Mouse (Mus musculus): ENCODE data around the gene Clec3b.

The Clec3b gene

GRCm38 (mm10) chr9:123150241-123151020, at the start of gene Clec3b:
Gene Clec3b (plus strand): TSS chr9:123150946.
- no peak for DNase-seq

DNA sequence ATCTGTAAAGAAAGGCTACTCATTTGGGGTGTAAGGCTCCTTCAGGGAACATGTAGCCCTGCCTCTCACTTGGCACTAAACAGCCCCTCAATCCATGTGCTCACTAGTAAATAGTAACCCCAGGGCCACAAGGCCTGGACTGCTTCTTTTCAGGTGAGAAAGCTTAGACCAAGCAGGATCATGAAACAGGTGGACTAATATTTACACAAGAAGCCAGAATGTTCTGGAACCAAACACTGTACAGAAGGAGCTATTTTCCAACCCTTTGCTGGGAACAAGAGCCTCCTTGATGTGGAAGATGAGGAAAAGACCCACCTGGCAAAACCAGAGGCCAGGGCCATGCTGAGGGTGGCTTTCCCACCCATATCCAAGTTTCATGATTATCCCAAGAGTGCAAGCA, 47.3 kb upstream of the Clec3b start:
- no peak for DNase-seq

GRCm38 (mm10) chr9:123104362-123104761, 46.4 kb upstream of the Clec3b start:
- DNase-seq: no peak

DNA sequence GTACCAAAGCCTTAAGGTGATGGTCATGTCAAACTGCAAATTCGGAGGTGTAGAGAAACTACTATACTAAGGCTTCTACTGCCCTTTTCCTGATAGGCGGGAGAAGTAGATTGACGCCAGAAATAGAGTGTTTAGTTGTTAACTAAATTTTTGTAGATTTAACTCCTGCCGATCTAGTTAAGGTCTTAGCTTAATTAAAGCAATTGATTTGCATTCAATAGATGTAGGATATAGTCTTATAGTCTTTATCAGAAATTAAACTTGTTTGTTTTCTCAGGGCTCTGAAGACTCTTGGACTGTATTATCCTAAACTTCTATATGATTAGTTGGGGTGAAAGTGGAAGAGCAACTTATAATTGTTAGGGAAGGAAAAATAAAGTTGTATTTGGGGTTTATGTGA, 43.6 kb upstream of the Clec3b start:
- no peak for DNase-seq

DNA sequence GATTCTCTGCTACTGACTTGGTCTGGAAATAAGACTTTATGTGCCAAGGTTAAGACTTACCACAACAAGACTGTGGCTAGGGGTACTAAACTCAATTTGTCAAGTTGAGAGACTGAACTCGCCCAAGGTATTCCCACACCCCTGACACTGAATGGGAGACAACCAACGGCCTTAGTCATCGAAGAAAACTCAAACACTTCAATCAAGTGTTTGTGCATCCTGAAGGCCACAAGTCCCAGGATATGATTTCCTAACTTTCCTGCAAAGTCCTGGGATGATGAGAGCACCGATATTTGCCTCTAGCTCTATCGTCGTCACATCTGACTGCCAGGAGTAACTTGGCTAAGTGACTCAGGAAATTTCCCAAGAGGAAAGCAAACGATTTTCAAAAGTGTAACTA, 41.6 kb upstream of the Clec3b start:
- no peak for DNase-seq

GRCm38 (mm10) chr9:123111751-123112221, 39.0 kb upstream of the Clec3b start:
- DNase-seq: no peak

DNA sequence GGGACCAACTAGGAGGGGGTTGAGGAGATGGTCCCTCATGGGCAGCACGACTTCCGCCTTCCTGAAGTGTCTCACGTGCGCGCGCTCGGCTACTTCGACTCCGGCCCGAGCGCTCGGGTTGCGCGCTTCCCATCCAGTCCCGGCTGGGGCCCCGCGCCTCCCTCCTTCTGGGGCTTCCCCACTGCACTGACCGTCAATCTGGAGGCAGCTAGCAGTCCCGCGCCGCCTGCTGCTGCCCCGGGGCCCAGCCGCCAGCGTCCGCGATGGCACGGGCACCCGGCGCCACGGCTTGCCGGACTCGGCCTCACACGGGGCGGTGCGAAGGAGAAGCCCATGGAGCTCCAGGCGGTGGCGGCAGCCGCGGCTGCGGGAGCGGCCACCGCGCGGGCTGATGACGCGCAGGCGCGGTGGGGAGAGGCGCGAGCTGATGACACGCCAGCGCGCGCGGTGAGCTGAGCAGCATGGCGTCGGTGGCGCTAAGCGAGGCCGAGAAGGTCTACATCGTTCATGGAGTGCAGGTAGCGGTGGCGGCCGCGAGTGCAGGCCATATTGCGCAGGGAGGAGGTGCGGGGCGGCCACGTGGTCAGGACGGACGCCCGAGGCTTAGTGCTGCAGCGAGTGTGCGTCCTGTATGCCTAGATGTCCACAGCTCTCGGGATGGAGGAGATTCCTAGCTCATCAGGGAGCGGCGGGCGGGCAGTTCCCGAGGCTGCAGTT, 37.8 kb upstream of the Clec3b start, which contains the start of the genes Zdhhc3 and Exosc7:
Gene Zdhhc3, minus strand, starts transcription at position 401 of the 717 bp plus-strand sequence.
Gene Exosc7, plus strand, starts transcription at position 411 of the 717 bp plus-strand sequence.
- DNase-seq: peak; percentile 86

DNA sequence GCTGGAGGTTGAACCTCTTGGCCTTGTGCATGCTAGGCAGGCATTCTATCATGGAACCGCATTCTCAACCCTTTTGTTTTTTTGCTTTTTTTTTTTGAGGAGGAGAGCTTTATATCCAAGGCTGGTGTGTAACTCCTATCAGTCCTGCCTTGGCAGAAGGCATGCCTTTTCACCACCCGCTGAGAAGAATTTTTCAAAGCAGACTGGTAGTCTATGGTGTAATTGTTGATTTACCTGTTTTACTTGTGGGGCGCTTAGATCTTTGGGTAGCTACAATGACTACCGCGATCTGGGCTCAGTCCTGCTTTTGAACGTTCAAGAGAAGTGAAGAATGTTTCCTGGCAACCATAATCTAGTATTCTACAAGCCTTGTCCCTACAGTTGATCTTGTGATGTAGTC, 36.8 kb upstream of the Clec3b start:
- DNase-seq: no peak

DNA sequence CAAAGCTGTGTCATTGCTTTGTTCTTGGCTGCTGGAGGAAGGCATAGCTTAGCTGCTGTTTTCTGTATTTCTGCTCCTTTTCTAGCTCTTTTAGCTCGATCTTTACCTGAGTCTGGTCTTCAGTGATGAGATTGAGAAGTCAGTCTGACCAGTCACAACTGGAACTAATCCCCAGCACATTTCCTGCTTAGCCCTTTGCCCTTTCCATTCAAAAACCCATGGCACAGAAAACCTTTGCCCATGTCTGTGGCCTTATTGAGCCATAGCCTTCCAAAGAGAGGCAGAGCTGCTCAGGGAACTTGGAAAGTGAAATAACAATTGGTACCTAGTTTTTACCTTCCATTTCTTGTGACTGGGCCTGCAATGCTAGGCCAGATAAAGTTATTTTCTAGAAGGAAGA, 35.2 kb upstream of the Clec3b start:
- DNase-seq: no peak

- DNase-seq: no peak
Measured at GRCm38 (mm10) chr9:123123017-123123416, 27.7 kb upstream of the Clec3b start.

DNA sequence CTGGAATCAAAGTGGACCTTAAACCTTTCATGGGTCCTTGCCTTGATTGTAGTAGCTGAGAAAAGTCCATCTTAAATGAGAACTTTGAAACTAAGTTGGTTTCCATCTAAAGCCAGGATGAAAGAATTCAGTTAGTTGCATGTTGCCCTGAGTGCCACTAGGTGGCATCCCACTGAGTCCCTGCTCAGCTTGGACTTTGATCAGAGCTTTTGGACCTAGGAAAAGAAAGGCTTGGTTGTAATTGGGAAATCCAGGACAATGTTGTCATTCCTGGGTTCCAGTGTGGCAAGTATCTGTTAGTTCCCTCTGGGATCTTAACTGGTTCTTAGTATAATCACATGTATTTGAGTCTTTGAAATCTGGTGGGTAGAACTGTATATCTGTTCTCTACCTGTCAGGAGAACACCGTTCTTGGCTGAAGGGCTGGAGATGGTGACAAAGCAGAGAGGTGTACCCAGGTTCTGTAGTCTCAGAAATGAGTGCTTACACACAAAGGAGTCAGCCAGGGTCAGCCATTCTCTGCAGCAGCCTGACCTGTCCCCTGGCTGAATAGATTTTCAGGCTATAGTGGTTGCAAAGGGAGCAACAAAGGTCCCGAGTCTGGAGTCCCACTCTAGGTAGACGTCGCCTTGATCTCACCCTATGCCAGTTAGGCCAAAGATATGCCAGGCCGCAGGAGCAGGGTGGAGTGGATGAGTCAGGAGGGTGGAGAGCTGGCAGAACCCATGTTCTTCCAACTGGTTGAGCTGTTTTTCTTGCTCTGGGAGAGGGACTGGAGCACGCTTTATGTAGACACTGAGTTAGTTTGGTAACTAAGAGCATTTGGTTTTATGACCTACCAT, 27.0 kb upstream of the Clec3b start:
- no peak for DNase-seq

DNA sequence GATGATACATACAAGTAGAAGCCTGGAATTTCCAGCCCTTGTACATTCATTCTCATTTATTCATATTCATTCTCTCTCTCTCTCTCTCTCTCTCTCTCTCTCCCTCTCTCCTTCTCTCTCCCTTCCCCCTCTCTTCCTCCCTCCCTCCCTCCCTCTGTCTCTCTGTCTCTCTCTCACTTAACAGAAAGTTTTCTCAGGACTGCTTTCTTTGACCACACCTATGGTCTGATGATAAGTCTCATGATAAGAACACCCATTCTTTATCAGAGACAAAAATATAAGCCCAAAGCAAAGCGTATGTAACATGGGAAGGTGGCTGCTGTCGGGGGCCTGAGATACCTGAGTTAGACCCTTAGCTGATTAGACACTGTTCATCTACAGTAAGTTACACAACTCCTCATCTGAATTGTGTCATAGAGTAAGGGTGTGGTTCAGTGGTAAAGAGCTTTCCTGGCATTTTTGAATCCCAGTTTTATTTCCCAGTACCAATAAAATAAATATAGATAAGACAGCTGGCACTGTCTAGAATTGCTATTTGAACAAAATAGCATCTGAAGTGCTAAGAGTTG, 26.2 kb upstream of the Clec3b start:
- DNase-seq: no peak

GRCm38 (mm10) chr9:123127663-123128062, 23.1 kb upstream of the Clec3b start:
- no peak for DNase-seq

GRCm38 (mm10) chr9:123132994-123133393, 17.8 kb upstream of the Clec3b start:
- DNase-seq: no peak

GRCm38 (mm10) chr9:123136953-123137682, 13.6 kb upstream of the Clec3b start:
- no peak for DNase-seq

DNA sequence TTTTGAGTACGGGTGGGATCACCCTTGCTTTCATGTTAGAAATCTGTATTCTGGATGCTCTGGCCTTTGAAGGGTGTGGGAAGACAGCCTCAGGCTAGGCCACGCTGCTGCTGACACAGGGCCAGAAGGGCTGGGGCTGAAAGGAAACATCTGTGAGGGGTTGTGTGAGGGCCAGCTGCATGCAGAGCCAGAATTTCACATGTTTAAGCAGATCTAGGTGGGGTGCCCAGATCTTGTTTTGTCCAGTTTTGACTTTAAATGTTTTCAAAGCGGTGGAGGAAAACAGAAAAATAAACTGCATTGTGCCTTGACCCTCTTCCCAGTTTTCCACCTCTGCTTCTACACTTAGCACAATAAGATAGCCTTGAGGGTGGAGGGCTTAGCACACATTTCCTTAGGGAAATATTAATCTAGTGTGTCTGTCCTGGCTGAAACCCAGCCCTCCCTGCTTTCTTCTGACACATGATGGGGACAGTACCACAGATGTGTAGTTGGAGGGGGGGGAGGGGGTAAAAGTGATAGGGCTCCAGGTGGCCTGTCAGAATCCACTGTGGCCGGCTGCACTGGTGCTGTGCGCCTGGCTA, 11.8 kb upstream of the Clec3b start:
- no peak for DNase-seq

GRCm38 (mm10) chr9:123139887-123140614, 10.7 kb upstream of the Clec3b start:
- DNase-seq: no peak

DNA sequence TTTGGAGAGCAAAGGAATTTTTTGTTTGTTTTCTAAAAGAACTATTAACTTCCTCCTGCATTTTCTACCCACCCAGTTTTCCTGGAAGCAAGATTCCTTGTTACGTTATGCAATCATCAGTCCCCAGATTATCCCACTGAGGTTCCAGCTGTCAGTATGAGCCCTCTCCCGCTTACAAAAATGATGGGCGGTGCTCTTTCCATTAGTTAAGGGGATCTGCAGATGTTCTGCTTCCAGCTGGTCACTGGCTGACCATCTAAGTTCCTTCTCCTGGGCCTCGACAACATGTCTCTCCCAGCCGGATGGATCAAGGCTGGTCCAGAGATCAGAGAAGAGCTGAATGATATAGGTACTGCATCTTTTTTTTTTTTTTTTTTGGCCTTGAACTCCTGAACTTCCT, 2.3 kb upstream of the Clec3b start:
- DNase-seq: no peak

GRCm38 (mm10) chr9:123151561-123151960, 815 bp downstream of the Clec3b start:
- DNase-seq: peak; percentile 21

DNA sequence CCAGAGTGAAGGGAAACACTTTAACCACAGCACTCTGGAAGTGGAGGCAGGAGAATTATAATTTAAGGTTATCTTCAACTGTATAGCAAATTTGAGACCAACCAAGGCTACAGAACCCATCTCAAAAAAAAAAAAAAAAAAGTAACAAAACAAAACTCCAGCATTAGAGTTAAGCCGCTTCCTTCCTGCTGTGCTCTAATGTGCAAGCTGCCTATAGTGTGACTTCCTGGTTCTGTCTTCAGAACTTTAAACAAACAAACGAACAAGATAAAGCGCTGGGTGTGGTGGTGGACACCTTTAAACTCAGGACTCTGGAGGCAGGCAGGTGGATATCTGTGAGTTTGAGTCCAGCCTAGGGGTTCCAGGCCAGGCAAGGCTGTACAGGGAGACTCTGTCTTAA, 1.3 kb downstream of the Clec3b start:
- peak; percentile 22 for DNase-seq

DNA sequence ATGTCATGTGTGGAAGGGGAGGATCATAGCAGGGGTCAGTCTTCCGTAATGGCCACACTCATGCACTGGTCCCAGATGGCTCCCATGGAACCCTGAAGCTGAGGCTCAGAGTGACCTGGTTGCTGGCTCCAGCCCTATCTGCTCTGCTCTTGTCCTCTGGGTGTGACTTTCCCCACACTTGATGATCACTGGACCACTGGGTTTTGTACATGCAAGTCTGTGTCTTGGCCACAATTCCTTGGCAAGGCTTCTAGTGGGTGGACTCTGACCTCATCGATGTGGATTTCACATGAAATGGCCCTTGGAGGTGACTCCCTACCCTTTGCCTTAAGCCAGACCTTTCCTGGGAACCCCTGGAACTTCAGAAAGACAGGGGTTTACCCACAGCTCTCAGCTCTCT, 2.4 kb downstream of the Clec3b start:
- no peak for DNase-seq
